Mouse (Mus musculus) liver (tissue): ENCODE results near the gene Platr17.
"Not testable (repeated sequence)": the region's sequence is repeated elsewhere in the genome, so short reads cannot be mapped to it uniquely, and the experiment has no call there.

Source experiments
- DNase-seq: peaks from one replicate; pipeline ENCODE4 v3.0.0-alpha.2; 2020; ENCODE audit warnings: mixed read lengths

Gene Platr17

GRCm38 (mm10) chr17:33903911-33904651 lies 854 bp upstream of the Platr17 start:
- DNase-seq = not testable (repeated sequence)

GRCm38 (mm10) chr17:33908331-33909076 lies 3.6 kb downstream of the Platr17 start:
- DNase-seq = peak; percentile 59

DNA sequence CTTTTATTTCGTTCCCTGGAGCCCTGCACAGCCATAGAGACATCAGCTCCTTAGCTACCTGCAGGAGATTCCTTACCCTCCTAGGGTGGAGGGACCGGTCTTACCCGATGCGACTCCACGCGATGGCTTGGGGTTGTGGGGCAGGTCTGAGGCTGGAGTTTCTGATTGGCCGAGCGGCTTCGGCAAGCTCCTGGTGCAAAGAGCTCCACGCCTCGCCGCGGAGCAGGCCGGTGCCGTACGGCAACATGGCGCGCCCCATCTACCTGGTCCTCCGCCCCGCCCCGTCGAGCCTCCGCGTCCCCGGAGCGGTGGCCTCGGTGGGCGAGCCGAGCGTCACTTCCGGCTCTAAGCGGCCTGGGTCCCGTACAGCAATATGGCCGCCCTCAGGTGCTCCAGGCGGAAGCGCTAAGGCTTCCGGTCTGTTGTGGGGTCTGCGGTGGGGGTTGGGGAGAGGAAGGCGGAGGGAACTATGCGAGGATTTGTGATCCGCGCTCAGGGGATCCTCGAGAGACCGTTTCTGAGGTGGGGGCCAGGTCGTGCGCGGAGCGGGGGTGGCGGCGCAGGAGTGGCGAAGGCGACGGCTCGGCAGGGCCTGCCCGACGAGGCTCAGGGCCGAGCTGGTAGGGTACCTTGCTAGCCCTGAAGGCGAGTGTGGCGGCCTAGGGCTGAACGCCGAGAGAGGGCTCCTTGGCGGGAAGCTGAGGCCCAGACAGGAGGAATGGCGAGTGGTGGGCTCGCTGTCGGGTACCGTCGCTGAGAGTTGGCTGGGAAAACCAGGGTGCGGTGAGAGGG lies 4.3 kb downstream of the Platr17 start, which contains the start of gene Daxx:
TSS of gene Daxx (plus strand) at position 338 of the 792 bp plus-strand sequence.
- peak; percentile 97 for DNase-seq

- peak; percentile 42 for DNase-seq
Observed at GRCm38 (mm10) chr17:33909869-33910250, 4.9 kb downstream of the Platr17 start.

- DNase-seq = no peak
Observed at GRCm38 (mm10) chr17:33910346-33911051, 5.6 kb downstream of the Platr17 start.

DNA sequence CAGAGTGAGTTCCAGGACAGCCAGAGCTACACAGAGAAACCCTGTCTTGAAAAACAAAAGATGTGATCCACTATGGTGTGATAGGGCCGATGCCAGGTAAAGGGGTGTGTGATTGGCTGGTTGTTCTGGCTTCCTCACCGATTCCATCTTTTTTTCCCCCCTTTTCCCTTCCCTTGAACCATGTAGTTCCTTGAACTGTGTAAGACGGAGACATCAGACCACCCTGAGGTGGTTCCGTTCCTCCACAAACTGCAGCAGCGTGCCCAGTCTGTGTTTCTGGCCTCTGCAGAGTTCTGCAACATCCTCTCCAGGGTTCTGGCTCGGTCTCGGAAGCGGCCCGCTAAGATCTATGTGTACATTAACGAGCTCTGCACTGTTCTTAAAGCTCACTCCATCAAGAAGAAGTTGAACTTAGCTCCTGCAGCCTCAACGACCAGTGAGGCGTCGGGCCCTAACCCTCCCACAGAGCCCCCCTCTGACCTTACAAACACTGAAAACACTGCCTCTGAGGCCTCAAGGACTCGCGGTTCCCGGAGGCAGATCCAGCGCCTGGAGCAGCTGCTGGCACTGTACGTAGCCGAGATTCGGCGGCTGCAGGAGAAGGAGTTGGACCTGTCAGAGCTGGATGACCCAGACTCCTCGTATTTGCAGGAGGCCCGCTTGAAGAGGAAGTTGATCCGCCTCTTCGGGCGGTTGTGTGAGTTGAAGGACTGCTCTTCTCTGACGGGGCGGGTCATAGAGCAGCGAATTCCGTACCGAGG lies 6.3 kb downstream of the Platr17 start:
- DNase-seq = no peak

GRCm38 (mm10) chr17:33911813-33912414 lies 7.0 kb downstream of the Platr17 start:
- DNase-seq = no peak

DNA sequence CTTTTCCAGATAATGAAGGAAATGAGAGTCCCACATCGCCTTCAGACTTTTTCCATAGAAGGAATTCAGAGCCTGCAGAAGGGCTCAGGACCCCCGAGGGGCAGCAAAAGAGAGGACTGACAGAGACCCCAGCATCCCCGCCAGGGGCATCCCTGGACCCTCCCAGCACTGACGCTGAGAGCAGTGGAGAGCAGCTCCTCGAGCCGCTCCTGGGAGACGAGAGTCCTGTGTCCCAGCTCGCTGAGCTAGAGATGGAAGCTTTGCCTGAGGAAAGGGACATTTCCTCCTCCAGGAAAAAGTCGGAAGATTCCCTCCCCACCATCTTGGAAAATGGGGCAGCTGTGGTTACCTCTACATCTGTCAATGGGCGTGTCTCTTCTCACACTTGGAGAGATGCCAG lies 8.3 kb downstream of the Platr17 start:
- DNase-seq = no peak

- no peak for DNase-seq
Observed at GRCm38 (mm10) chr17:33913905-33914304, 9.0 kb downstream of the Platr17 start.

DNA sequence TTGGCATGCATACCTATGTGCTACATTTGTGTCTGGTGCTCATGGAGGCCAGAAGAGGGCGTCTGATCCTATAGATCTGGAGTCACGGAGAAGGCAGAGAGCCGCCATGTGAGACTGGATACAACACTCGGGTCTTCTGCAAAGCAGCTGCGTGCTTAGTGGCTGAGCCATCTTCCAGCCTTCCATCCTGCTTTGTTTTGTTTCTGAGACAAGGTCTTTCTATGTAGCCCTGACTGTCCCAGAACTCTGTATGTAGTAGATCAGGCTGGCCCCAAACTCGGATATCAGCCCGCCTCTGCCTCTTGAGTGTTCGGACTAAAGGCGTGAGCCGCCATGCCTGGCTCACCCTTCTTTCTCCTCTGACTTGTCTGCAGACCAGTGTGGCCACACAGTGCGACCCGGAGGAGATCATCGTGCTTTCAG lies 10.0 kb downstream of the Platr17 start:
- DNase-seq = no peak

- DNase-seq = peak; percentile 98
Observed at GRCm38 (mm10) chr17:33915671-33916250, 10.8 kb downstream of the Platr17 start, which contains the start of the genes Tapbp and Zbtb22. Gene Tapbp, plus strand, starts transcription at chr17:33915899. Gene Zbtb22, plus strand, starts transcription at chr17:33915904.

DNA sequence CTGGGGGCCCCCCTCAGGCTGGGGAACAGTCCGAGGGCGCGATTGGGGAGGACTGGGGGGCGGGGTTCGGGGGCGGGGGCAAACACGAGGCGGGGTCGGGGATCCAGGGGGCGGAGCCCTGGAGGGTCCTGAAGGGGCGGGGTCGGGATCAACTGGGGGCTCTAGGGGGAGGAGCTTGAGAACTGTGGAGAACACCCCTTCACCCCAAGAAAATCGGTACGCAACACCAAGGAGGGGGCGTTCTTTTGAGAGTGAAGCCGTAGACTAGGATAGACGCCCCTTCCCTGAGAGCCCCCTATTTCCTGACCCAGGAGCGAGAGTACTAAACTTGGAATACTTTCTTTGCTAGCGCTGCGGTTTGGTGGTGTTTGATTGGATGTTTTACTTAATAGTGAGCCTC lies 11.4 kb downstream of the Platr17 start:
- DNase-seq = no peak

GRCm38 (mm10) chr17:33916847-33917655 lies 12.1 kb downstream of the Platr17 start:
- no peak for DNase-seq

DNA sequence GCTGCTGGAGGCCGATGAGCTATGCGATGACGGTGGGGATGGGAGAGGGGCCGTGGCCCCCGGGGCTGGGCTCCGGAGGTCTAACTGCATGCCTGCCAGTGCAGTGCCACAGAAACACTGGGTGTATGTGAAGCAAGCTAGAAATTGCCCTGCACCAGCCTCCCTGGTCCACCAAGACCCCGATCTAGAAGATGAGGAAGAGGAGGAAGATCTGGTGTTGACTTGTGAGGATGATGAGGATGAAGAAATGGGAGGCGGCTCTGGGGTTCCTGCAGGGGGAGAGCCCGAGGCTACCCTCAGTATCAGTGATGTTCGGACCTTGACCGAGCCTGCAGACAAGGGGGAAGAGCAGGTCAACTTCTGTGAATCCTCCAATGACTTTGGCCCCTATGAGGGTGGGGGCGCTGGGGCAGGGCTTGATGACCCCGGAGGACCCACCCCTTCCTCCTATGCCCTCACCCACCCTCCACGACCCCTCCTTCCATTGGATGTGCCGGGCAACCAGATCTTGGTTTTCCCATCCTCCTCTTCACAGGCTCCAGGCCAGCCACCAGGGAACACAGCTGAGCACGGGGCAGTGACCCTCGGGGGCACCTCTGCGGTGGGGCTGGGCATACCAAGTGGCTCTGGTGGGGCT lies 12.8 kb downstream of the Platr17 start:
- no peak for DNase-seq

DNA sequence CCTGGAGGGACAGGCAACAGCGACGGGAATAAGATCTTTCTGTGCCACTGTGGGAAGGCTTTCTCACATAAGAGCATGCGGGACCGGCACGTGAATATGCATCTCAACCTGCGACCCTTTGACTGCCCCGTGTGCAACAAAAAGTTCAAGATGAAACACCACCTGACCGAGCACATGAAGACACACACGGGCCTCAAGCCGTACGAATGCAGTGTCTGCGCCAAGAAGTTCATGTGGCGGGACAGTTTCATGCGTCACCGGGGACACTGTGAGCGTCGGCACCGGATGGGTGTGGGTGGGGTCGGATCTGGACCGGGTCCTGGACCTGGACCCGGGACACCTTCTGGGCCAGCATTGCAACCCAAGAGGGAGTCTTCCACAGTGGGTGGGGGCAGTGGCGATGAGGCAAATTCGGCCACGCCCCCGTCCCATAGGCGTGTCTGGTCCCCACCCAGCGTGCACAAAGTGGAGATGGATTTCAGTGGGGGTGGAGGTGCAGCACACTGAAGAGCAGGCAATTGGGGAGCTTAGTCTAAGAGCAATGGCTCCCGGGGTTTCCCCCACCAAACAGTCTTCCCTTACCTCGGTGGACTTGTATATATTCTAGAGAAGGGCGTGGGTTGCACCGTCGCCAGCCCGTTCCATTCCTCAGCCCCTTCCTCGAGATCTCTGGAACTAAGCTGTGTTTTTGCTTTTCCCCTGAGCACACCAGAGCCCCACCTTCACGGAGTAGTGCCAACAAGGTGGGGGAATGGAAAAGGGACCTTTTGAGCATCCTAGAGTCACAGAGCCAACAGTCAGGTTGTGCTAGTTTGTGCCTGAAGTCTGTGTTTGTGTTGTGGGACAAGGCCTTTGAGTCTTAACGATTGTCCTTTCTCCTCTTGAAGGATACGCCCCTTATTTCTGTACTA lies 13.6 kb downstream of the Platr17 start:
- peak; percentile 76 for DNase-seq

- peak; percentile 92 for DNase-seq
Observed at GRCm38 (mm10) chr17:33919351-33920281, 14.7 kb downstream of the Platr17 start.
